Mouse (Mus musculus) heart, embryonic 12.5 days (tissue): ENCODE data around the gene Clstn2. TPM values are rescaled to one million over a fixed set of nuclear protein-coding genes. Genes with fewer than 3 reads are reported as not detected.

Experiments used
- ATAC-seq: fragments of 200-750 bp; cut with Nextera tagmentation; 2 replicates; pipeline ENCODE4 v1.8.0; 2017; ENCODE audit warnings: moderate TSS enrichment, moderate library complexity; ENCODE audit not compliant: insufficient number of reproducible peaks, low FRiP score
- H3K27ac ChIP-seq: fragments of 300-500 bp; sonication (generic); 2 replicates; pipeline ENCODE4 v1.5.1; 2016; ENCODE audit warnings: mild to moderate bottlenecking, moderate library complexity; ENCODE audit not compliant: poor library complexity, severe bottlenecking
- H3K27me3 ChIP-seq: fragments of 300-500 bp; sonication (generic); replicated peaks from 2 replicates; pipeline ENCODE4 v1.6.1; 2016; ENCODE audit warnings: mild to moderate bottlenecking, moderate library complexity
- H3K36me3 ChIP-seq: fragments of 300-500 bp; sonication (generic); 2 replicates; pipeline ENCODE4 v1.6.1; 2016; ENCODE audit warnings: mild to moderate bottlenecking, moderate library complexity
- H3K4me1 ChIP-seq: fragments of 300-500 bp; sonication (generic); replicated peaks from 2 replicates; pipeline ENCODE4 v1.6.1; 2016; ENCODE audit warnings: mild to moderate bottlenecking
- H3K4me2 ChIP-seq: fragments of 300-500 bp; sonication (generic); 2 replicates; pipeline ENCODE4 v1.6.1; 2016; ENCODE audit warnings: mild to moderate bottlenecking, moderate library complexity
- H3K4me3 ChIP-seq: fragments of 300-500 bp; sonication (generic); 2 replicates; pipeline ENCODE4 v1.5.1; 2016; ENCODE audit warnings: mild to moderate bottlenecking
- H3K9ac ChIP-seq: fragments of 300-500 bp; sonication (generic); 2 replicates; pipeline ENCODE4 v1.6.1; 2016; ENCODE audit warnings: mild to moderate bottlenecking, moderate library complexity
- H3K9me3 ChIP-seq: fragments of 300-500 bp; sonication (generic); replicated peaks from 2 replicates; pipeline ENCODE4 v1.6.1; 2016; ENCODE audit warnings: mild to moderate bottlenecking, moderate library complexity
- WGBS: fragments of 180-500 bp; shearing (Covaris S2); methylation state at CpG from one replicate; pipeline ENCODE4 v1.1.7; 2016; 5-methylcytosine and 5-hydroxymethylcytosine counted together
- polyA plus RNA-seq: library from polyadenylated mRNA; unstranded; fragments of >200 nt; fragmentation: Nextera tagmentation; extraction: Ambion mirVana; gene quantifications from 2 replicates; pipeline ENCODE4 v1.2.1, GENCODE M21; 2016

Clstn2 gene
- polyA plus RNA-seq, result 1.2 TPM in 2 replicates

- H3K4me1 ChIP-seq, result peaks cover 10% of the 10 kb centered on the region
- H3K27me3 ChIP-seq, result peaks cover 49% of the 10 kb centered on the region
- ATAC-seq, result peak; percentile 27; the same call in 1 of the 2 replicates
- no peak within 1 kb of the TSS for H3K27ac ChIP-seq
- H3K36me3 ChIP-seq, result no peaks in the 10 kb centered on the region
- H3K4me3 ChIP-seq, result peak within 1 kb of the TSS; percentile 65
- peak within 1 kb of the TSS; percentile 56 for H3K9ac ChIP-seq
- 0 out of 2 replicates have a peak, but pooled peaks cover 3% of the 10 kb centered on the region for H3K9me3 ChIP-seq
- WGBS, result under 1% methylated on average over 72 of the region's 73 CpGs
- H3K4me2 ChIP-seq, result peak within 1 kb of the TSS; percentile 96
Measured at GRCm38 (mm10) chr9:98032573-98033272, at the start of gene Clstn2. Gene Clstn2 (minus strand): TSS chr9:98033181.

DNA sequence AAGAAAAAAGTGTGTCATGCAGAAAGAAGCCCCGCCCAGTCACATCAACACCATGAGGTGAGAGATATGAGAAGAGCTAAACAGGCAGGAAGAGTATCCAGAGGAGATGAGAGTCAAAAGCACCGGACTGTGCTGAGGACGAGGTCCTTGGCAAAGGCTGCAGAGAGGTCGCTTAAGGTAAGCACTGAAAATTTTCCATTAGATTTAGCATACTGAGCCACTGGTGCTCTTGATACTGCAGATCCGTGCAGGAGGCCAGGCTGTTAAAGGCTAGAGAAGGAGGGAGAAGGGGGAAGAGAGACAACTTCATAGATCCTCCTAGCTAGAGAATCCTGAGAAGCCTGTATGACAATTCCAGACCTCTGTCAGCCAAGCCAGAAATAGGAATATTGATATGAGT lies 34.8 kb upstream of the Clstn2 start:
- Histone ChIP-seq H3K36me3 (no peaks in the 10 kb centered on the region), H3K9me3 (no peaks in the 10 kb centered on the region), H3K4me1 (no peaks in the 10 kb centered on the region), H3K4me2 (no peak overlapping the region), H3K4me3 (no peak overlapping the region), H3K9ac (no peak overlapping the region), H3K27ac (no peak overlapping the region), H3K27me3 (no peaks in the 10 kb centered on the region)
- no peak for ATAC-seq
- WGBS, result 64% methylated on average over 5 of the region's 5 CpGs

DNA sequence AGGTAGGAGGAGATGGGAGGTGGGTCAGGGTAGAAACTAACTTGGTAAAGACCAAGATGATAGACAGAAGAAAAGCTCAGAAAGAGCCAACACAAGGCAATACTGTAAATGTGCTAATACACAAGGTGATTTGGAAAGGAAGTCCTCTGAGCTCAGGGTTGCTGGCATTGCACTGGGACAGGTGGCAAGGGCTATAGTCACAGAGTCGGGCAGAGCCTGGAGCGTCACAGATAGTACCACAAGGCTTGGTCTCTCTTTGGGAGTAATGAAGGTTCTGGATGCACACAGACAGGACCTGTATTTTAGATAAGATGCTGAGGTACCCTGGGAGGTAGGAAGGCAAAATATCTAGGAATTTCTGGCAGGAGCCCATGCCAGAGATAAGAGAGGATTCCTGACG lies 28.7 kb upstream of the Clstn2 start:
- WGBS, result 35% methylated on average over 3 of the region's 3 CpGs
- no peak for ATAC-seq

GRCm38 (mm10) chr9:98057291-98057690 lies 24.3 kb upstream of the Clstn2 start:
- H3K27me3 ChIP-seq, result no peaks in the 10 kb centered on the region
- WGBS, result 83% methylated on average over 2 of the region's 2 CpGs
- H3K9ac ChIP-seq, result no peak overlapping the region
- H3K4me1 ChIP-seq, result no peaks in the 10 kb centered on the region
- H3K9me3 ChIP-seq, result no peaks in the 10 kb centered on the region
- no peak for ATAC-seq
- no peak overlapping the region for H3K4me3 ChIP-seq
- H3K27ac ChIP-seq, result no peak overlapping the region
- H3K4me2 ChIP-seq, result no peak overlapping the region
- H3K36me3 ChIP-seq, result no peaks in the 10 kb centered on the region

More for the DNA sequence above, 28.7 kb upstream of the Clstn2 start:
- H3K4me2 ChIP-seq, result no peak overlapping the region
- H3K36me3 ChIP-seq, result no peaks in the 10 kb centered on the region
- no peak overlapping the region for H3K27ac ChIP-seq
- no peaks in the 10 kb centered on the region for H3K27me3 ChIP-seq
- H3K9ac ChIP-seq, result no peak overlapping the region
- H3K4me3 ChIP-seq, result no peak overlapping the region
- H3K4me1 ChIP-seq, result no peaks in the 10 kb centered on the region
- H3K9me3 ChIP-seq, result no peaks in the 10 kb centered on the region

GRCm38 (mm10) chr9:98051343-98051742 lies 18.4 kb upstream of the Clstn2 start:
- WGBS, result 77% methylated on average over 12 of the region's 12 CpGs
- Histone ChIP-seq H3K9ac (no peak overlapping the region), H3K4me2 (no peak overlapping the region), H3K4me1 (no peaks in the 10 kb centered on the region), H3K9me3 (no peaks in the 10 kb centered on the region), H3K27me3 (no peaks in the 10 kb centered on the region), H3K4me3 (no peak overlapping the region), H3K27ac (no peak overlapping the region), H3K36me3 (no peaks in the 10 kb centered on the region)
- ATAC-seq, result no peak

GRCm38 (mm10) chr9:98033273-98033855 lies 383 bp upstream of the Clstn2 start:
- H3K4me3 ChIP-seq, result peak overlapping the region; percentile 65
- H3K27ac ChIP-seq, result no peak overlapping the region
- H3K4me2 ChIP-seq, result peak overlapping the region; percentile 96
- H3K9ac ChIP-seq, result peak overlapping the region; percentile 56; the same call in 1 of the 2 replicates
- H3K4me1 ChIP-seq, result peaks cover 10% of the 10 kb centered on the region
- WGBS, result under 1% methylated on average over 38 of the region's 38 CpGs
- no peaks in the 10 kb centered on the region for H3K36me3 ChIP-seq
- peak; percentile 77 for ATAC-seq
- H3K9me3 ChIP-seq, result 0 out of 2 replicates have a peak, but pooled peaks cover 3% of the 10 kb centered on the region
- peaks cover 47% of the 10 kb centered on the region for H3K27me3 ChIP-seq

DNA sequence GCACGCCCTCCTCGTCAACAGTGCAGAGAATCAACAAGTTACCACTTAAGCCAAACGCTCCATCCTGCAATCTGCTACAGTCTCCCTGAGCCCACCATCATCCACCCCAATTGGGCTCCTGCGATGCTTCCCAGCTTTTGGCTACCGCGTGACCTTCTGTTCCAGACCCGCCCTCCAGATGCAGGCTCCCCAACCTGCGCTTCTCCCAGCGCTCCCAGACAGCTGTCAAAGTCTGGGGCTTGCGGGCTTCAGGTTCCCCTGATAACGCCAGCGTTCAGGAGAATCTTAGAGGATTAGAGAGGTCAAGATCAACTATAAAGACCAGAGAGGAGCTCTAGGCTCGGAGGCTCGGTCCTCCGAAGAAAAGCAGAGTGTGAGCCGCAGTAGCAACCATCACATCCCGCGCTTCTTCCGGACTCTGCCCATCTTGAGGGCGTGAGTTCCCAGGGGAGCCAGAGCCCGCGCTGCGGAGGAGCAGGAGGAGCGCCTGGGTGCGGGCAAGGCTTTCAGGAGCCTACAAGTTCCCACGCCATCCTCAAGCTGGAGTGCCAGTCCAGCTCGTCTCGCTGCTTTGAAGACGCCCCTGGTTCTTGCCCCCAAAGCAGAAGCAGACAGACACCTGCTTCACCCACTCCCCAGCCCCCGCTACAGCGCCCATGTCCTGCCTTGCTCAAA lies 946 bp downstream of the Clstn2 start:
- Histone ChIP-seq H3K4me1 (peaks cover 10% of the 10 kb centered on the region), H3K27ac (no peak overlapping the region), H3K9ac (0 out of 2 replicates have a peak overlapping the region, but pooled peaks have one; percentile 56), H3K36me3 (no peaks in the 10 kb centered on the region), H3K4me2 (peak overlapping the region; percentile 96), H3K9me3 (no peaks in the 10 kb centered on the region), H3K4me3 (peak overlapping the region; percentile 65), H3K27me3 (peaks cover 53% of the 10 kb centered on the region)
- no peak for ATAC-seq
- under 1% methylated on average over 31 of the region's 31 CpGs for WGBS

DNA sequence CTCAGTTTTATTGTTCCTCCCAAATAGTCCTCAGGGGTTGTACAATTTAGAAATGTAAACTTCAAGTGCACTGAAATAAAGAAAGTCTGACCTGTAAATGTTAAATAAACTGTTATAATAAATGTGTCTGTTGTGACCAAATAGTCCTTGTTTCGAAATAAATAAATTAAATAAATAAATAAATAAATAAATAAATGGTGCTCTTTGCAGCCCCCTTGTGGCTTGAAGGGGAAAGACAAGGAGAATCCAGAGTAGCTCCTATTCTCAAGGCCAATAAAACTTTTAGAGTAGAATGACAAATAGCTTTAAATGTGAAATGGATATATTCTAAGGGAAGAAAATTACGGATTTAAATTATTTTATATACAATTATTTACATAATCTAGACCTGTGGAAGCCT lies 2.3 kb downstream of the Clstn2 start:
- H3K9me3 ChIP-seq, result no peaks in the 10 kb centered on the region
- H3K4me1 ChIP-seq, result peaks cover 10% of the 10 kb centered on the region
- H3K4me2 ChIP-seq, result no peak overlapping the region
- no peak for ATAC-seq
- H3K27me3 ChIP-seq, result peaks cover 51% of the 10 kb centered on the region
- no peaks in the 10 kb centered on the region for H3K36me3 ChIP-seq
- WGBS, result 16% methylated on average over 2 of the region's 2 CpGs
- H3K4me3 ChIP-seq, result no peak overlapping the region
- H3K9ac ChIP-seq, result no peak overlapping the region
- H3K27ac ChIP-seq, result no peak overlapping the region

- H3K9ac ChIP-seq, result no peak overlapping the region
- H3K27me3 ChIP-seq, result peaks cover 6% of the 10 kb centered on the region; the same call in 1 of the 2 replicates
- no peak for ATAC-seq
- H3K4me1 ChIP-seq, result no peaks in the 10 kb centered on the region
- 72% methylated on average over 3 of the region's 3 CpGs for WGBS
- no peaks in the 10 kb centered on the region for H3K36me3 ChIP-seq
- no peak overlapping the region for H3K4me2 ChIP-seq
- no peaks in the 10 kb centered on the region for H3K9me3 ChIP-seq
- no peak overlapping the region for H3K4me3 ChIP-seq
- no peak overlapping the region for H3K27ac ChIP-seq
Measured at GRCm38 (mm10) chr9:98025548-98025947, 7.4 kb downstream of the Clstn2 start.

- 84% methylated on average over 11 of the region's 11 CpGs for WGBS
- Histone ChIP-seq H3K4me3 (no peak overlapping the region), H3K27ac (no peak overlapping the region), H3K36me3 (no peaks in the 10 kb centered on the region), H3K9me3 (no peaks in the 10 kb centered on the region), H3K9ac (no peak overlapping the region), H3K4me1 (no peaks in the 10 kb centered on the region), H3K4me2 (no peak overlapping the region), H3K27me3 (peaks cover 6% of the 10 kb centered on the region; the same call in 1 of the 2 replicates)
- ATAC-seq, result no peak
Measured at GRCm38 (mm10) chr9:98023069-98023468, 9.9 kb downstream of the Clstn2 start.

DNA sequence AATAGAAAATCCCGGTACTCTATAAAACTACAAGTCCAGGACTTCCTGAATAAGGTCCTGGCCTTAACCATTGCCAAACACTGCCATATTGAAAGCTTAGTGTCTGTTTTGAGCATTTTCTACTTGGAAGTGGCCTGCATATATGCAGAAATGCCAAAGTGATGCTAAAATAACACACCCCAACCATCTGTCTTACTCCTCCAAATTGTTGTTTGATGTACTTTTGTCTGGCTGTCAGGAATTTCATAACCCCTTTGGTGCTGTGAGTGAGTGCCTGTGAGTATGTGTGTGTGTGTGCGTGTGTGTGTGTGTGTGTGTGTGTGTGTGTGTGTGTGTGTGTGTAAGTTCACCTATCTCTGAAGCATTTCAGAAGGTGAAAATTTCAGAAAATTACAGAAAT lies 13.1 kb downstream of the Clstn2 start:
- Histone ChIP-seq H3K4me3 (no peak overlapping the region), H3K27ac (no peak overlapping the region), H3K27me3 (no peaks in the 10 kb centered on the region), H3K4me2 (no peak overlapping the region), H3K9me3 (no peaks in the 10 kb centered on the region), H3K36me3 (no peaks in the 10 kb centered on the region), H3K9ac (no peak overlapping the region), H3K4me1 (no peaks in the 10 kb centered on the region)
- ATAC-seq, result no peak
- WGBS, result 58% methylated on average over 2 of the region's 2 CpGs
